Mouse (Mus musculus) olfactory bulb, adult 2 months (tissue): Measurements from ENCODE around the gene Mme.

Source experiments
- CTCF ChIP-seq: fragments of 200-500 bp; IDR thresholded peaks from 2 replicates; pipeline ENCODE4 v1.5.1; 2012; ENCODE audit warnings: low read depth, mild to moderate bottlenecking, low read length, moderate library complexity; ENCODE audit not compliant: insufficient read depth
- POLR2A ChIP-seq: fragments of 200-500 bp; IDR thresholded peaks from 2 replicates; pipeline ENCODE4 v1.6.1; 2012; ENCODE audit warnings: mild to moderate bottlenecking, low read depth, low read length, moderate library complexity; ENCODE audit not compliant: insufficient read depth

DNA sequence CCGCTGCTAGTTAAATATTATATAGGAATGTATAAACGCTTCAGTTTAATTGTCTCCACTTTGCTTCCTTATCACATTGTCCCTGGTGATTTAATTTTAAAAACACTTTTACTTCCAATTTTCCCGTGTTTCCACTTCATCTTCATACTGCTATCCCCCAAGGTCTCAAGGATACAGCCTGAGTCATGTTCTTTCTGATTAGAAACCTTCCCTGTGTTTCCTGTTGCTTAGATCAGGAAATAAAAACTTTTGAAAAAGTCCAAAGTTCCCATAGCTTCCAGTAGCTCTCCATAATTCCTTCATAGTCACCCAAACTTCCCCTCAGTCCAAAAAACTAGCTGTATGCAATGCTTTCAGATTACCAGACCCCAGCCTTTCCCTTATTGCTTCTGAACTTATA lies 109.4 kb downstream of the Mme start:
- TF ChIP-seq POLR2A (no peak), CTCF (no peak)
